ENCODE assay signal across 19 mouse cellular contexts in genomic region chr13:45600443-45600842, GRCm38 (mm10).
A peak's percentile ranks its signal among the peaks of the same experiment; 100 is the strongest.
DNase-seq lines count a peak whose midpoint lies in the region; ATAC-seq and TF ChIP-seq lines count a peak whose summit lies in the region.
"Had no signal": no experiment of that assay in that cellular context is flagged by ENCODE, and none has a peak within 500 bp of the region (broad histone marks: within the 10 kb centered on the region; RNA-seq: fewer than 3 reads in every experiment).

No protein-coding gene starts in this region.

- WGBS in hindbrain, embryonic 12.5 days: 45% methylated on average over 6 of the region's 6 CpGs
- 39% methylated on average over 6 of the region's 6 CpGs for WGBS in midbrain, embryonic 16.5 days
- WGBS in heart, adult 2 months: 54% methylated on average over 6 of the region's 6 CpGs

- H3K4me3 ChIP-seq in hindbrain, embryonic 12.5 days: no peak overlapping the region
- H3K4me3 ChIP-seq in midbrain, embryonic 16.5 days (ENCODE audit: low read depth, low read length): no peak overlapping the region
- H3K4me3 ChIP-seq in heart, adult 2 months: no peak overlapping the region
- H3K4me3 ChIP-seq: embryonic facial prominence, embryonic 15.5 days; limb, embryonic 10.5 days; liver, embryonic 15.5 days; stomach, embryonic 15.5 days had no signal

- TF ChIP-seq POLR2A in heart, adult 2 months (IDR thresholded peaks at IDR 0.05; ENCODE audit: insufficient read depth, low read depth, low read length): no peak

- H3K4me1 ChIP-seq in hindbrain, embryonic 12.5 days: peaks cover 12% of the 10 kb centered on the region
- peaks cover 14% of the 10 kb centered on the region for H3K4me1 ChIP-seq in midbrain, embryonic 16.5 days (ENCODE audit: control insufficient read depth, insufficient read depth, low read length)
- H3K4me1 ChIP-seq in heart, adult 2 months (ENCODE audit: control insufficient read depth, insufficient read depth, low read length): no peaks in the 10 kb centered on the region
- H3K4me1 ChIP-seq: embryonic facial prominence, embryonic 15.5 days; limb, embryonic 10.5 days; liver, embryonic 15.5 days had no signal

- peak; percentile 81 for ATAC-seq in common myeloid progenitor, adult 5-6 weeks (replicated peaks; ENCODE audit: low read depth, poor library complexity, severe bottlenecking)
- ATAC-seq in hindbrain, embryonic 12.5 days (ENCODE audit: low FRiP score): peak; percentile 43
- ATAC-seq in midbrain, embryonic 16.5 days: no peak
- ATAC-seq: CD4-positive, CD25-positive, alpha-beta regulatory T cell, adult 4 months; intestine, embryonic 16.5 days had no signal

- peak overlapping the region; percentile 30 for H3K27ac ChIP-seq in hindbrain, embryonic 12.5 days
- peak overlapping the region; percentile 18 for H3K27ac ChIP-seq in midbrain, embryonic 16.5 days (ENCODE audit: low read length)
- no peak overlapping the region for H3K27ac ChIP-seq in heart, adult 2 months
- H3K27ac ChIP-seq: embryonic facial prominence, embryonic 15.5 days; limb, embryonic 10.5 days; liver, embryonic 15.5 days; stomach, embryonic 15.5 days had no signal

- no peak overlapping the region for H3K4me2 ChIP-seq in hindbrain, embryonic 12.5 days (replicated peaks)
- H3K4me2 ChIP-seq in midbrain, embryonic 16.5 days (ENCODE audit: low read length): no peak overlapping the region
- H3K4me2 ChIP-seq: embryonic facial prominence, embryonic 15.5 days; liver, embryonic 15.5 days; stomach, embryonic 15.5 days had no signal

- intact Hi-C loops in heart, adult 2 months (cut with DNase I): no loop called here

- TF ChIP-seq EP300 in heart, adult 2 months (IDR thresholded peaks at IDR 0.05; ENCODE audit: insufficient read depth, low read depth, low read length): no peak

- DNase-seq in A20 (ENCODE audit: low read depth, low spot score): peak; percentile 13
- DNase-seq in heart, adult 2 months: no peak
- DNase-seq in urinary bladder, postnatal 25 days (ENCODE audit: low spot score): no peak
- DNase-seq in thymus, postnatal 4 days: no peak
- DNase-seq: cerebellum, adult 18-20 months; heart, adult 18-20 months; heart, postnatal 14 days; kidney, postnatal 10 days; lung, postnatal 14 days; right cerebral cortex, postnatal 4 days had no signal

- H3K9ac ChIP-seq in hindbrain, embryonic 12.5 days: no peak overlapping the region
- H3K9ac ChIP-seq in midbrain, embryonic 16.5 days (ENCODE audit: low read depth, low read length): no peak overlapping the region
- no peak overlapping the region for H3K9ac ChIP-seq in heart, adult 2 months (ENCODE audit: low read depth, low read length)
- H3K9ac ChIP-seq: embryonic facial prominence, embryonic 15.5 days; liver, embryonic 15.5 days; stomach, embryonic 15.5 days had no signal

- H3K79me2 ChIP-seq in heart, adult 2 months (replicated peaks; ENCODE audit: control insufficient read depth, insufficient read depth, low read length): no peaks in the 10 kb centered on the region

- TF ChIP-seq CTCF in heart, adult 2 months (IDR thresholded peaks at IDR 0.05): no peak

- H3K27me3 ChIP-seq in hindbrain, embryonic 12.5 days: no peaks in the 10 kb centered on the region
- H3K27me3 ChIP-seq in midbrain, embryonic 16.5 days (ENCODE audit: control insufficient read depth, insufficient read depth, low read depth, low read length): no peaks in the 10 kb centered on the region
- no peaks in the 10 kb centered on the region for H3K27me3 ChIP-seq in heart, adult 2 months (ENCODE audit: control insufficient read depth, insufficient read depth, low read length)
- H3K27me3 ChIP-seq: embryonic facial prominence, embryonic 15.5 days; liver, embryonic 15.5 days; stomach, embryonic 15.5 days had no signal

- H3K36me3 ChIP-seq in hindbrain, embryonic 12.5 days: no peaks in the 10 kb centered on the region
- no peaks in the 10 kb centered on the region for H3K36me3 ChIP-seq in midbrain, embryonic 16.5 days (ENCODE audit: control insufficient read depth, insufficient read depth, low read length)
- no peaks in the 10 kb centered on the region for H3K36me3 ChIP-seq in heart, adult 2 months (ENCODE audit: control insufficient read depth, insufficient read depth, low read length)
- H3K36me3 ChIP-seq: embryonic facial prominence, embryonic 15.5 days; limb, embryonic 10.5 days; liver, embryonic 15.5 days; stomach, embryonic 15.5 days had no signal

- no peaks in the 10 kb centered on the region for H3K9me3 ChIP-seq in hindbrain, embryonic 12.5 days (replicated peaks)
- no peaks in the 10 kb centered on the region for H3K9me3 ChIP-seq in midbrain, embryonic 16.5 days (replicated peaks; ENCODE audit: control insufficient read depth, low read length, poor library complexity, severe bottlenecking)
- H3K9me3 ChIP-seq: embryonic facial prominence, embryonic 15.5 days; limb, embryonic 10.5 days; liver, embryonic 15.5 days; stomach, embryonic 15.5 days had no signal
